Mouse (Mus musculus) 3134 (cell line): ENCODE measurements at regions not wholly inside any gene's neighbourhood (a gene's known extent, or its start where the extent isn't known, plus 50 kb on each side); places are given as distances from the start of the nearest gene placed in this dataset.
"Not testable (repeated sequence)": the region's sequence is repeated elsewhere in the genome, so short reads cannot be mapped to it uniquely, and the experiment has no call there.

Source experiments
- DNase-seq: peaks from one replicate; pipeline ENCODE4 v3.0.0-alpha.2; 2011; ENCODE audit warnings: low spot score; ENCODE audit not compliant: insufficient read length; ENCODE audit errors: extremely low read depth

DNA sequence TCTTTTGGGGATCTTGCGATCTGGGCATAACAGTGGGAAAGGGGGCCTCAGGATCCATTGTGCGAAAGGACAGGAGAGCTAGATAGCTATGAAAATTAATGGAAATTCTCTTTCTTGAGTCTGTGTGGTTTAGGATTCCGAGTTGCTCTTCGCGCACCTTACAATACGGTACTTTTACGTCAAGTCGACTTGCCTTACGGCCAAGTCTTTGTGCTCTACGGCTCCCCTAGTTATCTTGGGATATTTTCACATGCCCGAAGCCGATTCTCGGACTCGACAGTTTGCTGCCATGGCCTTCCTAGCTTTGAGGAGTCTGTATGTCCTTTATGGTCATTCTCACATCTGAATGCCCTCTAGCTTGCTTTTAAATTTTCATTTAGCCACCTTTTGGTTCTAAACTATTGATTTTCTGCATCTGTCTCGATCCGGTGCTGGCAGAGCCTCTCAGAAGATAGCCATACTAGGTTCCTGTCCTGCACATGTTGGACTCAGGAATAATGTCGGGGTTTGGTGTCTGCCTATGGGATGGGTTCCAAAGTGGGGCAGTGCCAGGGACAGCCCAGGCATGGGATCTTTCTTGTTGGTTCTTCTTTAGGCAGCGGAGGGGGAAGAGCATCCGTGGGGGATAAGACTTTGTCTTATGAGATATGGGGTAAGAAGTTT lies 109.0 kb upstream of the Olfr1324 start:
- no peak for DNase-seq

DNA sequence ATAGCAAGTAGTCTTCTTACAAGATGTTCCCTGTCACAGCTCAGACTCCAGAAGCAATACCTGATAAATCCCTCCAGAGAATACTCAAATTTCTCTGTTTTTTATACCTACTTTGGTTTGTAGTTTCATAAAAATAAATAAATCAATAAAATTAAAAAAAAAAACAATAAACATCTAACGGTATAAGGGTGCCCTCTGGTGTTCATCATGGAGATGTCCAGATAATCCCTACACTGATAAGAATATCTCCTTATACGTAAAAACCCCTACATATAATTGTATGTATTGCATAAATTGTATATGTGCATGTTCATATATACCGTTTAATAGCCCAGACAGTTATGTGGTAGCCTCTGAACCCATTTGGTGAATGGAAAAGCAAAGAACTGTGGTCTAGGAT lies 75.7 kb upstream of the Olfr1324 start:
- no peak for DNase-seq

DNA sequence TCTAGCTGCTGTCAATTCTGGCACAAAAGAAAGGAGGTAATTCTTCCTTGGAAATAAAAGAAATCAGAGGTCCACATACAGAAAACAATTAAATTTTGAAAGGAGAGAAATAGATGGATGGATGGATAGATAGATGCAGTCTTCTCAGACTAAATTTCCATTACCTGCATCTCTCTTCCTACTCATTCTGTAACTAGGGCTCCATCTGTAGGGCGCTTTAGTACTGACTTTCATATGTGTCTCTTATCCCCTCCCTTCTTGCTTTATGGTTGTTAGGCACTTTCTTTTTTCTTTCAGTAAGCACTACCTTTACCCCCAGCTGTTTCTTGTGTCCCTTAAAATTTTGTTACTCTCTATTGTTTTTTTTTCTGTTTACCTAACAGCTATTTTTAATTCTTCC lies 72.9 kb upstream of the Olfr1324 start:
- no peak for DNase-seq

DNA sequence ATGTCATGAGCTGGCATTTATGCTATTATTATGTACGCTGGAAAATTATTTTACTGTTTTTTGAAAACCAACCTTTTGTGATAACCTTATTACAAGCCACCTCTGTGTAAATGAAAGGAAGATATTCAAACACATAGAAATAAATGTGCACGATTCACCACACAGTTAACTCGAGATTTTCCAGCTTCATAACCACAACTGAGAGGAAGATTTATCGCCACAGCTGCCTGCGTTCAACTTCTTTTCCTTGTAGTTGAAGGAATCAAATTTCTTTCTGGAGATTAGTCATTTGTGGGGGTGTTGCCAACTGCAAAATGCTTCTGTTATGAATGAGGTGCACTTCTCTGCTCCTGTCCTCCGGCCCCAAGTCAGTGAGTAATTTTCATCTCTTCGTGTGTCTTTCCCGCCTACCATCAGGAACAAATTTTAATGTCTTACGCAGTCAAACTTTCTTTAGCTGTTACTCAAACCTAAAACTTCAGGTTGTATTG lies 62.2 kb upstream of the Olfr1324 start:
- not testable (repeated sequence) for DNase-seq
